Mouse (Mus musculus) olfactory bulb, adult 2 months (tissue): ENCODE data around the gene Donson.

ENCODE experiments used
- CTCF ChIP-seq: fragments of 200-500 bp; IDR thresholded peaks from 2 replicates; pipeline ENCODE4 v1.5.1; 2012; ENCODE audit warnings: low read depth, mild to moderate bottlenecking, low read length, moderate library complexity; ENCODE audit not compliant: insufficient read depth
- POLR2A ChIP-seq: fragments of 200-500 bp; IDR thresholded peaks from 2 replicates; pipeline ENCODE4 v1.6.1; 2012; ENCODE audit warnings: mild to moderate bottlenecking, low read depth, low read length, moderate library complexity; ENCODE audit not compliant: insufficient read depth

GRCm38 (mm10) chr16:91632439-91632838, 56.1 kb downstream of the Donson start:
- TF ChIP-seq CTCF: no peak
- TF ChIP-seq POLR2A: no peak
